10 mouse cellular contexts compared by ENCODE assay signal in genomic region chr1:167617995-167618489, GRCm38 (mm10). TPM values are rescaled to one million over a fixed set of nuclear protein-coding genes. Genes with fewer than 3 reads are reported as not detected.
A peak's percentile ranks its signal among the peaks of the same experiment; 100 is the strongest.
DNase-seq lines count a peak whose midpoint lies in the region; ATAC-seq and TF ChIP-seq lines count a peak whose summit lies in the region.
"Had no signal": no experiment of that assay in that cellular context is flagged by ENCODE, and none has a peak within 500 bp of the region (broad histone marks: within the 10 kb centered on the region; RNA-seq: fewer than 3 reads in every experiment).

No protein-coding gene starts in this region.

- H3K36me3 ChIP-seq in forebrain, postnatal 0 days (ENCODE audit: insufficient read depth) = no peaks in the 10 kb centered on the region
- no peaks in the 10 kb centered on the region for H3K36me3 ChIP-seq in forebrain, embryonic 14.5 days (ENCODE audit: control insufficient read depth, insufficient read depth, low read length)
- no peaks in the 10 kb centered on the region for H3K36me3 ChIP-seq in heart, embryonic 10.5 days
- H3K36me3 ChIP-seq in liver, embryonic 11.5 days (ENCODE audit: control insufficient read depth, insufficient read depth, low read length) = no peaks in the 10 kb centered on the region
- no peaks in the 10 kb centered on the region for H3K36me3 ChIP-seq in intestine, postnatal 0 days (ENCODE audit: control insufficient read depth, insufficient read depth)
- H3K36me3 ChIP-seq: neural tube, embryonic 13.5 days had no signal

- TF ChIP-seq CTCF in forebrain, postnatal 0 days (IDR thresholded peaks at IDR 0.05; ENCODE audit: low read depth) = no peak
- TF ChIP-seq CTCF in intestine, postnatal 0 days (IDR thresholded peaks at IDR 0.05; ENCODE audit: low read depth) = no peak

- no peaks in the 10 kb centered on the region for H3K9me3 ChIP-seq in forebrain, postnatal 0 days (ENCODE audit: low read length)
- no peaks in the 10 kb centered on the region for H3K9me3 ChIP-seq in forebrain, embryonic 14.5 days (replicated peaks; ENCODE audit: control insufficient read depth, low read length)
- no peaks in the 10 kb centered on the region for H3K9me3 ChIP-seq in heart, embryonic 10.5 days
- no peaks in the 10 kb centered on the region for H3K9me3 ChIP-seq in liver, embryonic 11.5 days (ENCODE audit: control insufficient read depth, low read length)
- no peaks in the 10 kb centered on the region for H3K9me3 ChIP-seq in intestine, postnatal 0 days (ENCODE audit: control insufficient read depth)
- H3K9me3 ChIP-seq: neural tube, embryonic 13.5 days had no signal

- peak; percentile 55 for ATAC-seq in forebrain, postnatal 0 days
- ATAC-seq in forebrain, embryonic 14.5 days = no peak
- peak; percentile 49 for ATAC-seq in liver, embryonic 11.5 days (replicated peaks; ENCODE audit: low FRiP score)
- ATAC-seq in intestine, postnatal 0 days = no peak

- H3K4me2 ChIP-seq in forebrain, postnatal 0 days (ENCODE audit: low read depth) = no peak overlapping the region
- no peak overlapping the region for H3K4me2 ChIP-seq in forebrain, embryonic 14.5 days (ENCODE audit: low read length)
- no peak overlapping the region for H3K4me2 ChIP-seq in liver, embryonic 11.5 days
- no peak overlapping the region for H3K4me2 ChIP-seq in intestine, postnatal 0 days (replicated peaks; ENCODE audit: low read depth)
- H3K4me2 ChIP-seq: neural tube, embryonic 13.5 days had no signal

- H3K9ac ChIP-seq in forebrain, postnatal 0 days = no peak overlapping the region
- no peak overlapping the region for H3K9ac ChIP-seq in forebrain, embryonic 14.5 days (ENCODE audit: low read length)
- no peak overlapping the region for H3K9ac ChIP-seq in liver, embryonic 11.5 days (ENCODE audit: low read depth, low read length)
- no peak overlapping the region for H3K9ac ChIP-seq in intestine, postnatal 0 days (ENCODE audit: low read depth, low read length)
- H3K9ac ChIP-seq: neural tube, embryonic 13.5 days had no signal

- DNase-seq in forebrain, postnatal 0 days = no peak
- DNase-seq in forebrain, embryonic 14.5 days (ENCODE audit: low spot score) = no peak
- peak; percentile 73 for DNase-seq in adrenal gland, postnatal 10 days
- peak; percentile 74 for DNase-seq in heart, embryonic 10.5 days (ENCODE audit: low spot score)
- no peak for DNase-seq in liver, embryonic 11.5 days (ENCODE audit: low spot score)
- DNase-seq in frontal cortex, postnatal 14 days (ENCODE audit: low spot score in 2 of 2) = no peak
- DNase-seq in spleen, postnatal 14 days (ENCODE audit: low spot score in 2 of 2) = no peak

- H3K27me3 ChIP-seq in forebrain, postnatal 0 days (ENCODE audit: insufficient read depth, low read length) = no peaks in the 10 kb centered on the region
- no peaks in the 10 kb centered on the region for H3K27me3 ChIP-seq in forebrain, embryonic 14.5 days (replicated peaks; ENCODE audit: control insufficient read depth, insufficient read depth, low read length)
- 0 out of 2 replicates have a peak, but pooled peaks cover 4% of the 10 kb centered on the region for H3K27me3 ChIP-seq in heart, embryonic 10.5 days (ENCODE audit: insufficient read depth, poor library complexity, severe bottlenecking)
- no peaks in the 10 kb centered on the region for H3K27me3 ChIP-seq in liver, embryonic 11.5 days (replicated peaks; ENCODE audit: control insufficient read depth, insufficient read depth, low read length)
- H3K27me3 ChIP-seq in intestine, postnatal 0 days (replicated peaks; ENCODE audit: control insufficient read depth, insufficient read depth, low read length) = no peaks in the 10 kb centered on the region
- H3K27me3 ChIP-seq: neural tube, embryonic 13.5 days had no signal

- H3K4me1 ChIP-seq in forebrain, postnatal 0 days (ENCODE audit: insufficient read depth) = no peaks in the 10 kb centered on the region
- no peaks in the 10 kb centered on the region for H3K4me1 ChIP-seq in forebrain, embryonic 14.5 days (ENCODE audit: control insufficient read depth, insufficient read depth, low read length)
- peaks cover 9% of the 10 kb centered on the region for H3K4me1 ChIP-seq in heart, embryonic 10.5 days
- no peaks in the 10 kb centered on the region for H3K4me1 ChIP-seq in liver, embryonic 11.5 days (replicated peaks; ENCODE audit: control insufficient read depth, insufficient read depth, low read length)
- H3K4me1 ChIP-seq in intestine, postnatal 0 days (replicated peaks; ENCODE audit: control insufficient read depth, insufficient read depth, low read length) = no peaks in the 10 kb centered on the region
- H3K4me1 ChIP-seq: neural tube, embryonic 13.5 days had no signal

- 73% methylated on average over 18 of the region's 18 CpGs for WGBS in forebrain, postnatal 0 days
- 88% methylated on average over 18 of the region's 18 CpGs for WGBS in forebrain, embryonic 14.5 days
- 70% methylated on average over 18 of the region's 18 CpGs for WGBS in heart, embryonic 10.5 days
- 71% methylated on average over 18 of the region's 18 CpGs for WGBS in liver, embryonic 11.5 days
- WGBS in intestine, postnatal 0 days = 83% methylated on average over 18 of the region's 18 CpGs

- no peak overlapping the region for H3K27ac ChIP-seq in forebrain, postnatal 0 days (ENCODE audit: low read depth, low read length)
- H3K27ac ChIP-seq in forebrain, embryonic 14.5 days (ENCODE audit: low read depth, low read length) = no peak overlapping the region
- H3K27ac ChIP-seq in heart, embryonic 10.5 days = no peak overlapping the region
- no peak overlapping the region for H3K27ac ChIP-seq in liver, embryonic 11.5 days (ENCODE audit: low read depth, low read length)
- H3K27ac ChIP-seq in intestine, postnatal 0 days (ENCODE audit: low read depth, low read length) = no peak overlapping the region
- H3K27ac ChIP-seq: neural tube, embryonic 13.5 days had no signal

- H3K4me3 ChIP-seq in forebrain, postnatal 0 days (ENCODE audit: low read depth, low read length) = no peak overlapping the region
- no peak overlapping the region for H3K4me3 ChIP-seq in forebrain, embryonic 14.5 days (ENCODE audit: low read depth, low read length)
- no peak overlapping the region for H3K4me3 ChIP-seq in heart, embryonic 10.5 days
- no peak overlapping the region for H3K4me3 ChIP-seq in liver, embryonic 11.5 days (ENCODE audit: low read depth, low read length)
- no peak overlapping the region for H3K4me3 ChIP-seq in intestine, postnatal 0 days (ENCODE audit: low read depth, low read length)
- H3K4me3 ChIP-seq: neural tube, embryonic 13.5 days had no signal

RNA-seq across cellular contexts. Expression of gene Rxrg, which starts 19.9 kb away (rescaled TPM):
- total RNA-seq in forebrain, postnatal 0 days (2014; rRNA removed) = 25.9 and 46.0 TPM in 2 replicates
- polyA plus RNA-seq in forebrain, postnatal 0 days (2015; fragmentation: Nextera tagmentation; extraction: Ambion mirVana) = 30.1 and 43.3 TPM in 2 replicates
- 9.3 and 18.6 TPM in 2 replicates for polyA plus RNA-seq in forebrain, embryonic 14.5 days (2014; fragmentation: Nextera tagmentation; extraction: Ambion mirVana)
- 10 to 100 TPM; 19.2 to 28.1 TPM for total RNA-seq in adrenal gland, postnatal 10 days (2021)
- 2.0 and 3.5 TPM in 2 replicates for polyA plus RNA-seq in heart, embryonic 10.5 days (2016; fragmentation: Nextera tagmentation; extraction: Ambion mirVana)
- 2.8 and 3.0 TPM in 2 replicates for polyA plus RNA-seq in liver, embryonic 11.5 days (2014; fragmentation: Nextera tagmentation; extraction: Ambion mirVana)
- 0.16 and 0.24 TPM in 2 replicates for polyA plus RNA-seq in intestine, postnatal 0 days (2015; fragmentation: Nextera tagmentation; extraction: Ambion mirVana)
- total RNA-seq: common myeloid progenitor, adult 5-6 weeks had no signal

Comparison
In these comparisons a context has a peak if more than half of its experiments do, and no peak if none do; other contexts are left out.
1. ATAC-seq: peak in forebrain, postnatal 0 days (single experiment) and liver, embryonic 11.5 days (single experiment); none in forebrain, embryonic 14.5 days (single experiment) and intestine, postnatal 0 days (single experiment).
2. DNase-seq: peak in adrenal gland, postnatal 10 days (single experiment) and heart, embryonic 10.5 days (single experiment); none in forebrain, postnatal 0 days (single experiment), forebrain, embryonic 14.5 days (single experiment), liver, embryonic 11.5 days (single experiment), frontal cortex, postnatal 14 days (0 of 2) and spleen, postnatal 14 days (0 of 2).